Mouse (Mus musculus): ENCODE results near the gene Bptf. TPM values are rescaled to one million over a fixed set of nuclear protein-coding genes. Genes with fewer than 3 reads are reported as not detected.
"Not testable (repeated sequence)": the region's sequence is repeated elsewhere in the genome, so short reads cannot be mapped to it uniquely, and the experiment has no call there.

The Bptf gene
- polyA plus RNA-seq, 1 experiment from 2014 or later = 31.1 TPM

GRCm38 (mm10) chr11:106996492-106996891, 135.4 kb downstream of the Bptf start:
- ATAC-seq (ENCODE audit: insufficient number of reproducible peaks, low FRiP score, low TSS enrichment, low read depth); H3K4me3 ChIP-seq; H3K9ac ChIP-seq; H3K27me3 ChIP-seq; H3K9me3 ChIP-seq; H3K4me2 ChIP-seq; H3K27ac ChIP-seq; H3K4me1 ChIP-seq: not testable (repeated sequence)
- peaks cover 37% of the 10 kb centered on the region for H3K36me3 ChIP-seq
- 94% methylated on average over 7 of the region's 7 CpGs for WGBS

DNA sequence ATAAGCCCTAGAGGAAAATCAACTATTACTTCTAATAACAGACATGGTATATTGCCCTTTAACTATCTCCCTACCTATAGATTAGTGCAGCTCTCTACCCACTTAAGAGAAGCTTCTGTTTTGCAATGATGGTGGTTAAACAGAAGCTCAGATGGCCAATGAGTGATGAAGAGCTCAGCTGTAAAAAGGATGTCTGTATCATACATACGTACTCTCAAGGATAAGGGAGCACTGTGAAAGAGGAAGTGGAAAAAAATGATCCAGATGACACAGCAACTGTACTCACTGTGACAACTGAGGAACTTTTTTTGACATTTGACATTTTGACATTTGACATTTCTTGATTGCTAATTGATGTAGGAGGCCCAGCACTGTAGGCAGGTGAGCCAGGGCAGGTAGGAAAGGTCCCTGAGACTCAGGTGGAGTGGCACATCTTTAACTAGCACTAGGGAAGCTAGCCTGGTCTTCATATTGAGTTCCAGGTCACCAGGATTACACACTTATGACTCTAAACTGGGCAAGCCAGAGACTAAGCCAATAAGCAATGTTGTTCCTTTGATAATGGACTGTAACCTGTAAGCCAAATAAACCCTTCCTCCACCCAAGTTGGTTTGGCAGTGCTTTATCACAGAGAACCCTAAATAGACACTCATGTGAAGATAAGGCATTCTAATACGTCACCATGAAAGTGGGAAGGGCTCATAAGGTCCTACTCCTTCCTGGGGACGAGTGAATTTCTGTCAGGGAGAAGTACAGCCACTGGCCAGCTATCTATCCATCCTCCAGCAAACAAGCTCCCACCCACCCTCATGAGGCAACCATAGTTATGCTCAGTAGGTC, 137.5 kb downstream of the Bptf start:
- Histone ChIP-seq H3K27ac (no peak overlapping the region), H3K4me2 (no peak overlapping the region), H3K9ac (no peak overlapping the region), H3K9me3 (no peaks in the 10 kb centered on the region), H3K36me3 (peaks cover 53% of the 10 kb centered on the region), H3K27me3 (no peaks in the 10 kb centered on the region), H3K4me3 (no peak overlapping the region), H3K4me1 (peaks cover 2% of the 10 kb centered on the region; the same call in 1 of the 2 replicates)
- no peak for ATAC-seq (ENCODE audit: insufficient number of reproducible peaks, low FRiP score, low TSS enrichment, low read depth)
- 80% methylated on average over 3 of the region's 3 CpGs for WGBS

DNA sequence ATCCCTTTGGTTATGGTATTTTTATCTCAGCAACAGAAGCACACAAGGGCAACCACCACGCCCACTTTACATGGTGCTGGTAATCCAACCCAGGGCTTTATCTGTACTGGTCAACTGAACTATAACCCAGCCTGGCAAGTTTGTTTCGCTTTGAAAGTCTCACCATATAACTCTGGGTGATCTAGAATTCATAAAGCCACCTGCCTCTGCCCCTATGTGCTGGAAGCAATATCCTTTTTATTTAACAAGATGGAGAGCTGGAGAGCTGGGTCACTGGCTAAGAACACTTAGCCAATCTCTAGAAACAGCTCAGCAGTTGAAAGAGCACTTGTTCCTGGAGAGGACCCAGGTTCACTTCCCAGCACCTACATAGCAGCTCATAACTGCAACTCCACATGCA, 144.5 kb downstream of the Bptf start:
- Histone ChIP-seq H3K4me3 (no peak overlapping the region), H3K4me1 (no peaks in the 10 kb centered on the region), H3K36me3 (peaks cover 44% of the 10 kb centered on the region), H3K27ac (no peak overlapping the region), H3K9me3 (no peaks in the 10 kb centered on the region), H3K27me3 (no peaks in the 10 kb centered on the region), H3K9ac (no peak overlapping the region), H3K4me2 (no peak overlapping the region)
- 91% methylated on average over 2 of the region's 2 CpGs for WGBS
- ATAC-seq (ENCODE audit: insufficient number of reproducible peaks, low FRiP score, low TSS enrichment, low read depth) = no peak

DNA sequence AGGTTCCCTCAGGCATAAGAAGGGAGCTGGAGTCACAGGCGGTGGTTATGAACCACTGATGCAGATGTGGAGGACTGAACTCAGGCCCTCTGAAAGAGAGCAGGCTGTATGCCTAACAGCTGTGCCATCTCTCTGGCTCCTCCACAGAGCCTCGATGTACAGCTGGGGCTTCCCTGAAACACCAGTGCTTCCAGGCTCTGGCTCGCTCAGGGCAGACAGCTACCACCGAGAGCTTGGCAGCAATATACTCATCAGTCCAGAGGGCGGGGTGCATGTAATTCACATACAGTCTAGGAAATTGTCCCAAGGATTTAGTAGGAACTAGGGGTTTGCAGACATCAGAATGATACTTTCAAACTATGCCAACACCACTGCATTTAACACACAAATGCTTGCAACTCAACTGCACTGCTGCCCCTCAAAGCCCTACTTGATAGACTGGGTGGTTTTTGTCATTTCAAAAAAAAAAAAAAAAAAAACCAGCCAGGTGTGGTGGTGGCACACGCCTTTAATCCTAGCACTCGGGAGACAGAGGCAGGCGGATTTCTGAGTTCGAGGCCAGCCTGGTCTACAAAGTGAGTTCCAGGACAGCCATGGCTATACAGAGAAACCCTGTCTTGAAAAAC, 145.8 kb downstream of the Bptf start:
- not testable (repeated sequence) for H3K27ac ChIP-seq; ATAC-seq (ENCODE audit: insufficient number of reproducible peaks, low FRiP score, low TSS enrichment, low read depth); H3K9me3 ChIP-seq; H3K27me3 ChIP-seq; H3K4me3 ChIP-seq; H3K4me2 ChIP-seq; H3K4me1 ChIP-seq; H3K9ac ChIP-seq
- 75% methylated on average over 9 of the region's 9 CpGs for WGBS
- H3K36me3 ChIP-seq = peaks cover 35% of the 10 kb centered on the region

Other genes with a start within 250 kb of the Bptf start
- gene Smurf2, start 211.4 kb downstream of the Bptf start, polyA plus RNA-seq (2015; fragmentation: Nextera tagmentation; extraction: Ambion mirVana) = 11.5 and 13.4 TPM in 2 replicates
- 277 and 281 TPM in 2 replicates for gene Kpna2, start 132.6 kb downstream of the Bptf start, polyA plus RNA-seq (2015; fragmentation: Nextera tagmentation; extraction: Ambion mirVana)
- 1.9 and 2.1 TPM in 2 replicates for gene 1810010H24Rik, start 106.4 kb downstream of the Bptf start, polyA plus RNA-seq (2015; fragmentation: Nextera tagmentation; extraction: Ambion mirVana)
- 45.0 and 47.5 TPM in 2 replicates for gene Nol11, start 57.3 kb upstream of the Bptf start, polyA plus RNA-seq (2015; fragmentation: Nextera tagmentation; extraction: Ambion mirVana)

Measured in limb, embryonic 15.5 days (tissue).